Mouse (Mus musculus): Measurements from ENCODE around the gene Sfxn5.

GRCm38 (mm10) chr6:85370666-85371430, 37.6 kb upstream of the Sfxn5 start:
- TF ChIP-seq POLR2A (IDR thresholded peaks at IDR 0.05; ENCODE audit: insufficient read depth, low read depth, low read length) (0 out of 2 replicates have a peak, but pooled peaks have one; percentile 33), CTCF (IDR thresholded peaks at IDR 0.05) (no peak)

All from heart, adult 2 months (tissue).